Mouse (Mus musculus) hindbrain, embryonic 12.5 days (tissue): ENCODE results near the gene Gp1ba. TPM values are rescaled to one million over a fixed set of nuclear protein-coding genes. Genes with fewer than 3 reads are reported as not detected.

ENCODE experiments used
- ATAC-seq: fragments of 200-750 bp; cut with Nextera tagmentation; 2 replicates; pipeline ENCODE4 v1.8.0; 2017; ENCODE audit warnings: moderate TSS enrichment; ENCODE audit not compliant: low FRiP score
- H3K27ac ChIP-seq: fragments of 300-500 bp; sonication (generic); 2 replicates; pipeline ENCODE4 v1.5.1; 2016; ENCODE audit warnings: mild to moderate bottlenecking
- H3K27me3 ChIP-seq: fragments of 300-500 bp; sonication (generic); 2 replicates; pipeline ENCODE4 v1.6.1; 2016; ENCODE audit warnings: mild to moderate bottlenecking
- H3K36me3 ChIP-seq: fragments of 300-500 bp; sonication (generic); 2 replicates; pipeline ENCODE4 v1.6.1; 2016; ENCODE audit warnings: mild to moderate bottlenecking
- H3K4me1 ChIP-seq: fragments of 300-500 bp; sonication (generic); 2 replicates; pipeline ENCODE4 v1.6.1; 2016
- H3K4me2 ChIP-seq: fragments of 300-500 bp; sonication (generic); replicated peaks from 2 replicates; pipeline ENCODE4 v1.6.1; 2016; ENCODE audit warnings: mild to moderate bottlenecking
- H3K4me3 ChIP-seq: fragments of 300-500 bp; sonication (generic); 2 replicates; pipeline ENCODE4 v1.5.1; 2016; ENCODE audit warnings: mild to moderate bottlenecking
- H3K9ac ChIP-seq: fragments of 300-500 bp; sonication (generic); 2 replicates; pipeline ENCODE4 v1.6.1; 2016; ENCODE audit warnings: mild to moderate bottlenecking, moderate library complexity
- H3K9me3 ChIP-seq: fragments of 300-500 bp; sonication (generic); replicated peaks from 2 replicates; pipeline ENCODE4 v1.6.1; 2016; ENCODE audit warnings: mild to moderate bottlenecking
- WGBS: fragments of 180-500 bp; shearing (Covaris S2); methylation state at CpG from one replicate; pipeline ENCODE4 v1.1.7; 2016; 5-methylcytosine and 5-hydroxymethylcytosine counted together
- polyA plus RNA-seq: library from polyadenylated mRNA; unstranded; fragments of >200 nt; fragmentation: Nextera tagmentation; extraction: Ambion mirVana; gene quantifications from 2 replicates; pipeline ENCODE4 v1.2.1, GENCODE M21; 2016

The Gp1ba gene
- polyA plus RNA-seq, 1 experiment from 2014 or later: 0.10 TPM

DNA sequence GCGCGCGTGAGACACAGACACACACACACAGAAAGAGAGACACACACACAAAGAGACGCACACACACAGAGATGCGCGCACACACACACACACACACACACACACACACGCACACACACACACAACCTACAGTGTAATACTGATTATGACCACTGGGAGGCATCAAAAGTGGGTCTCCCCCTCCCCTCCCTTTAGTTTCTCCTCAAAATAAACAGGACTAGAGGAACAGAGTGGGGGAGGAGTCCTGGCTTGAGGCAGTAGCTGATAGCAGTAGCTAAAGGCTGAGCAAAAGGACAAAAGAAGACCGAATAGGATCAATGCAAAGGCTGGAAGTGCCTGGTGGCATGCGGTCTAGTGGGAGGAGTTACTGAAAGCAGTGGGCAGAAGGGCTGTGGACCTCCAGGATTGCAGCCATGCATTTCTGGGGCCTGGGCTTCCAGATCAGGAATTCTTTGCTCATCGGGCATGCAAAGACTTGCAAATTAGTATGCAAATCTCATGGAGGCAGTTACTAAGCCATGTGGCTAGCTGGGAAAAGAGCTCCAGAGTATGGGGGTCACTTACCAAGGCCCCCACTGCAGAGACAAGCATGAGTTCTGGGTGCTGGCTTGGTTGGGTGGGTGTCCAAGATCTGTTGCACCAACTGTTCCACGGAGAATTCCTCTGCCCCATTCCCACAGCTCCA is 43.1 kb downstream of the Gp1ba start:
- H3K27me3 ChIP-seq: no peaks in the 10 kb centered on the region
- H3K4me1 ChIP-seq: peaks cover 23% of the 10 kb centered on the region
- H3K27ac ChIP-seq: peak overlapping the region; percentile 31; the same call in 1 of the 2 replicates
- 0 out of 2 replicates have a peak overlapping the region, but pooled peaks have one; percentile 3 for H3K9ac ChIP-seq
- ATAC-seq: peak; percentile 73
- 15% methylated on average over 11 of the region's 11 CpGs for WGBS
- no peaks in the 10 kb centered on the region for H3K9me3 ChIP-seq
- no peak overlapping the region for H3K4me3 ChIP-seq
- H3K4me2 ChIP-seq: peak overlapping the region; percentile 21
- H3K36me3 ChIP-seq: peaks cover 45% of the 10 kb centered on the region

DNA sequence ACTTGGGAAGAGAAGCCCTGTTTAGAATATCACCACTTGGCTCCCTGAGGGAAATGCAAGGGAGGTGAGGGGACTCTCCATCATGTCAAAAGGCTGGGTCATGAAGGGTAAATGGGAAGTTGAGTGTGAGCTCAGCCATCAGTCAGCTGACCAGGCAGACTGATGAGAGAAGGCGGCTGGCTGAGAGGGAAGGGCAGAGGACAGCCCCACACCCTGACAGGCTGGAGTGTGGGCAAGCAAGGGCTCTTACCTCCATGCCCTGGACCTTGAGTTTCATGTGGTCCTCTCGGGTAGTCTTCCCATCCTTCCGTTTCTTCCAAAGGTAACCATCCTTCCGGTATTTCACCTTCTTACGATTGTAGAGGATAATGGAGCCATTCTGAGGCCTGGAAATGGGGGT is 44.7 kb downstream of the Gp1ba start:
- no peak overlapping the region for H3K27ac ChIP-seq
- 96% methylated on average over 5 of the region's 5 CpGs for WGBS
- H3K4me2 ChIP-seq: no peak overlapping the region
- peaks cover 34% of the 10 kb centered on the region for H3K4me1 ChIP-seq
- H3K36me3 ChIP-seq: peaks cover 40% of the 10 kb centered on the region
- H3K27me3 ChIP-seq: no peaks in the 10 kb centered on the region
- H3K4me3 ChIP-seq: no peak overlapping the region
- no peaks in the 10 kb centered on the region for H3K9me3 ChIP-seq
- H3K9ac ChIP-seq: 0 out of 2 replicates have a peak overlapping the region, but pooled peaks have one; percentile 4
- ATAC-seq: no peak

DNA sequence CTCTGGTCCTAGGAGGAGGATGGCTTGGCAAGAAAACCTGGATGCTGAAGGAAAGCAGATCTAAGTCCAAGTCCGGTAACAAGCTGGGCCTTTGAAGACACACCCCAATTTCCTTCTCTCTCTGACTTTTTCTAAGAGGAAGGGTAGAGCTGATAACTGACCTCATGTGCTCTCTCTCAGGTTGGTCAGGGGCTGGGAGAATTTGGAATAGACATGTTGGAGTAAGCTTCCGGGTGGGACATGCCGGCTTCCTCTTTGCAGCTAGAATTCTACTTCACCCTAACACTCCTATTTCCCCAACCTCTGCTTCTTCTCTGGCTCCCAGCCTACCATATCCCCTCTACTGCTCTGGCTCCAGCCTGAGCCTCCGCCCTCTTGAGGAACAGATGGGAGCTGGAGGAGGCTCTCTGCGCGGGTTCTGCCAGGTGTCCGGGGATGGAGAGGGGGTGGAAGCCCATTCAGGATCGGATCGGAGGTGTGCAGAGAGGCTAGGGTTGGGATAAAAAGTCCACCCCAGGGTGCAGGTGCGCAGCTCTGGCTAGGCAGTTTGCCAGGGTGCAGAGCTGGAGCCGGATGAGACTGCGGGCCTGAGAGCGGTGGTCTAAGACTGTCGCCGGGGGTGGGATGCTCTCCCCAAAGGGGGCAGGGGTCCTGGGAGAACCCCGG is 48.1 kb downstream of the Gp1ba start:
- Histone ChIP-seq H3K27me3 (peaks cover 3% of the 10 kb centered on the region; the same call in 1 of the 2 replicates), H3K4me1 (peaks cover 30% of the 10 kb centered on the region), H3K4me3 (peak overlapping the region; percentile 91), H3K36me3 (peaks cover 23% of the 10 kb centered on the region), H3K9me3 (no peaks in the 10 kb centered on the region), H3K9ac (peak overlapping the region; percentile 87), H3K4me2 (peak overlapping the region; percentile 79), H3K27ac (peak overlapping the region; percentile 83)
- ATAC-seq: peak; percentile 74
- 3% methylated on average over 16 of the region's 16 CpGs for WGBS

DNA sequence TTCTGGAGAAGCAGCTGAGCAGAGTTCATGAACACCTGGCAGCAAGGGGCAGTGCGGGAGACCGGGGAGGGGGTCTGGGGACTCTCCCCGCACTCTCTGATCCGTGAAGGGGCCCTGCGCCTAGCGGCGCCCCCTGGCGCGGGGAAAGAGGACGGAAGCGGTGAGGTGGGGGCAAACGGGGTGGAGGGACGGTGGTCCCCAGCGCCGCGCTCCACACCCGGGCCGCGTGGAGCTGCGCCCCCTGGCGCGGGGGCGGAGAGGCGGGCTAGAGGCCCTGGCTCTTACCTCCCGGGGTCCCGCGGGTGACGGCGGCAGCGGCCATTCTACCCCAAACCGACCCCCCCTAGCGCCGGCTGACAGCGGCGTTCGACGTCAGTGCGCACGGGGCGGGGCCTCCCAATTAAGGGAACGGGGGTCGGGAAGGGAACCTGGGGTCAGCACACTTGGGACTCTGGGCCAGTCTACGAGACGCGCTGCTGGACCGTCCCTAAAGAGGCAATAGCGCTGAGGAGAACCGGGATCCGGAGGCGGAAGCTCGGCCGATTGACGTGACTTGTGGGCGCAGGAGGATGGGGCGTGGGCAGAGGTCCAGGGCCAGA is 48.8 kb downstream of the Gp1ba start, which contains the start of gene Camta2:
Camta2 (minus strand) TSS at position 505 of the 599 bp plus-strand sequence.
- H3K9ac ChIP-seq: peak within 1 kb of the TSS; percentile 87
- peak within 1 kb of the TSS; percentile 91 for H3K4me3 ChIP-seq
- peaks cover 3% of the 10 kb centered on the region; the same call in 1 of the 2 replicates for H3K27me3 ChIP-seq
- peaks cover 23% of the 10 kb centered on the region for H3K4me1 ChIP-seq
- peaks cover 23% of the 10 kb centered on the region for H3K36me3 ChIP-seq
- WGBS: 0% methylated on average over 46 of the region's 55 CpGs
- no peaks in the 10 kb centered on the region for H3K9me3 ChIP-seq
- H3K4me2 ChIP-seq: peak within 1 kb of the TSS; percentile 79
- peak within 1 kb of the TSS; percentile 83 for H3K27ac ChIP-seq
- ATAC-seq: peak; percentile 77

DNA sequence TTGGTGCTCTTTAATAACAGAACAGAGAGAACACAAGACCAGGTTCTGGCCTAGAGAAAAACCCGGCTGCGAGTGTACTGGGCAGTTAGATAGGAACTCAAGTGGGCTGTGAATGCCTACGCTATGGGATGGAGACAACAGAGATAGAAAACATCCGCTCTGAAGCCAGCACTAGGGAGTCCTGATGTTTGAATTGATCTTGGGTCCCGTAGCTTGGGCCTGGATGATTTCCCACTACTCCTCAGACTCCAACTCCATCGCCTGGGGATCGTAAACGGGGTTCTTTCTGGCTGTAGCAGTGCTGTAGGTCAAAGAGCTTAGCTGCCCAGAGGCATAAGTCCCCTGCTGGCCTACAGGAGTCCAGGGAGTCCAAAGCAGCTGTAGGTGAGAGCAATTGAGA is 49.5 kb downstream of the Gp1ba start:
- Histone ChIP-seq H3K36me3 (peaks cover 19% of the 10 kb centered on the region), H3K9ac (peak overlapping the region; percentile 87), H3K27me3 (peaks cover 3% of the 10 kb centered on the region; the same call in 1 of the 2 replicates), H3K9me3 (no peaks in the 10 kb centered on the region), H3K4me1 (peaks cover 19% of the 10 kb centered on the region), H3K4me2 (peak overlapping the region; percentile 79), H3K27ac (peak overlapping the region; percentile 83), H3K4me3 (peak overlapping the region; percentile 91)
- 8% methylated on average over 8 of the region's 8 CpGs for WGBS
- ATAC-seq: peak; percentile 19; the same call in 1 of the 2 replicates

DNA sequence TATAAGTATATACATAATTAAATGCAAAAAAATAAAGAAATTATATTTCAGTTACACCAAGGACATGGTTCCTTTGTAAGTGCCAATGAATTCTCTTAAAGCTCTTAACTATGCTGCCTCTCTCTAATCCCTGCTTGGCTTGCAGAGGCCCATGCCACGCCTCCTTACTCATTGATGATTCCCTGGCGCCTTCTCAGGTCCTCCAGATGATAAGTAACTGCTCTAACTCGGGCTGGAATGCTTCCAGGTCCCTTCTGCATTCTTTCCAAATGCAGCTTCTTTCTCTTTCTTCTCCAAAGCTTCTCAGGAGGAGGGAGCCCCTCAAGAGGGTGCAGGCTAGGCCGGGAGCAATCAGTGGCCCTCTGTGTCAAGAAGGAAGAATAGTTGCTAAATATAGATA is 50.7 kb downstream of the Gp1ba start:
- H3K27ac ChIP-seq: no peak overlapping the region
- H3K36me3 ChIP-seq: 0 out of 2 replicates have a peak, but pooled peaks cover 7% of the 10 kb centered on the region
- H3K9ac ChIP-seq: no peak overlapping the region
- no peak for ATAC-seq
- H3K4me1 ChIP-seq: peaks cover 19% of the 10 kb centered on the region
- H3K9me3 ChIP-seq: no peaks in the 10 kb centered on the region
- H3K4me2 ChIP-seq: no peak overlapping the region
- peaks cover 3% of the 10 kb centered on the region; the same call in 1 of the 2 replicates for H3K27me3 ChIP-seq
- no peak overlapping the region for H3K4me3 ChIP-seq
- 59% methylated on average over 4 of the region's 4 CpGs for WGBS

Other genes with a start within 250 kb of the Gp1ba start
- gene Pelp1, start 229.1 kb upstream of the Gp1ba start, polyA plus RNA-seq: 40.2 and 40.4 TPM in 2 replicates
- 36.5 and 36.8 TPM in 2 replicates for gene Arrb2, start 206.5 kb upstream of the Gp1ba start, polyA plus RNA-seq
- 32.7 and 36.1 TPM in 2 replicates for gene Med11, start 187.2 kb upstream of the Gp1ba start, polyA plus RNA-seq
- 0.60 and 1.1 TPM in 2 replicates for gene Zmynd15, start 179.7 kb upstream of the Gp1ba start, polyA plus RNA-seq
- 2.0 and 2.1 TPM in 2 replicates for gene Cxcl16, start 179.1 kb upstream of the Gp1ba start, polyA plus RNA-seq
- gene Tm4sf5, start 133.9 kb upstream of the Gp1ba start, polyA plus RNA-seq: 0.36 TPM in 1 of 2 replicates, not detected in the other
- gene Vmo1, start 124.5 kb upstream of the Gp1ba start, polyA plus RNA-seq: 0.34 TPM in 1 of 2 replicates, not detected in the other
- 0.36 TPM in 1 of 2 replicates, not detected in the other for gene Gltpd2, start 119.9 kb upstream of the Gp1ba start, polyA plus RNA-seq
- 679 and 744 TPM in 2 replicates for gene Psmb6, start 113.8 kb upstream of the Gp1ba start, polyA plus RNA-seq
- gene Gm40193, start 106.2 kb upstream of the Gp1ba start, polyA plus RNA-seq: not detected in 2 replicates
- 7.2 and 7.8 TPM in 2 replicates for gene Pld2, start 99.1 kb upstream of the Gp1ba start, polyA plus RNA-seq
- gene Mink1, start 76.2 kb upstream of the Gp1ba start, polyA plus RNA-seq: 17.3 and 19.1 TPM in 2 replicates
- gene 4930544D05Rik, start 23.3 kb upstream of the Gp1ba start, polyA plus RNA-seq: not detected in 2 replicates
- gene Chrne, start 19.9 kb upstream of the Gp1ba start, polyA plus RNA-seq: not detected in 2 replicates
- 96.0 and 102 TPM in 2 replicates for gene Rnf167, start 8.1 kb downstream of the Gp1ba start, polyA plus RNA-seq
- 145 and 148 TPM in 2 replicates for gene Slc25a11, start 8.4 kb downstream of the Gp1ba start, polyA plus RNA-seq
- gene Pfn1, start 15.5 kb downstream of the Gp1ba start, polyA plus RNA-seq: 1,190 and 1,267 TPM in 2 replicates
- gene Eno3, start 18.1 kb downstream of the Gp1ba start, polyA plus RNA-seq: 14.9 and 18.5 TPM in 2 replicates
- gene Spag7, start 30.3 kb downstream of the Gp1ba start, polyA plus RNA-seq: 143 and 144 TPM in 2 replicates
- gene Camta2, start 49.0 kb downstream of the Gp1ba start, polyA plus RNA-seq: 15.2 and 15.7 TPM in 2 replicates
- 0.99 and 1.4 TPM in 2 replicates for gene Inca1, start 61.0 kb downstream of the Gp1ba start, polyA plus RNA-seq
- 2.3 and 3.0 TPM in 2 replicates for gene Kif1c, start 61.4 kb downstream of the Gp1ba start, polyA plus RNA-seq
- 11.1 and 12.7 TPM in 2 replicates for gene Zfp3, start 125.1 kb downstream of the Gp1ba start, polyA plus RNA-seq
- gene Scimp, start 173.5 kb downstream of the Gp1ba start, polyA plus RNA-seq: not detected in 2 replicates
- gene Rabep1, start 205.7 kb downstream of the Gp1ba start, polyA plus RNA-seq: 56.9 and 58.5 TPM in 2 replicates